Mouse (Mus musculus): ENCODE results near the gene Gpr34. TPM values are rescaled to one million over a fixed set of nuclear protein-coding genes. Genes with fewer than 3 reads are reported as not detected.

The Gpr34 gene
- 0.60 TPM in 1 of 2 replicates, not detected in the other for total RNA-seq (2014; fragmentation: Nextera tagmentation)
- 0.38 and 0.52 TPM in 2 replicates for total RNA-seq (2017)
- not detected in 2 replicates for polyA plus RNA-seq (2012)

GRCm38 (mm10) chrX:13631599-13632283, at the start of gene Gpr34:
Gene Gpr34, plus strand, starts transcription at chrX:13632089.
- ATAC-seq (ENCODE audit: extremely low read depth, insufficient number of reproducible peaks, low FRiP score, poor library complexity, severe bottlenecking) (no peak), DNase-seq (ENCODE audit: low spot score) (no peak)
- Histone ChIP-seq H3K36me3 (replicated peaks) (no peaks in the 10 kb centered on the region), H3K27me3 (ENCODE audit: insufficient read depth, low read length) (no peaks in the 10 kb centered on the region), H3K4me1 (ENCODE audit: insufficient read depth, low read depth, low read length) (peaks cover 4% of the 10 kb centered on the region; the same call in 1 of the 2 replicates), H3K9me3 (replicated peaks) (no peaks in the 10 kb centered on the region), H3K4me3 (ENCODE audit: low read depth, low read length) (no peak within 1 kb of the TSS)
- TF ChIP-seq GATA1 (IDR thresholded peaks at IDR 0.05; ENCODE audit: borderline replicate concordance, low read length) (no peak), TAL1 (conservative IDR thresholded peaks at IDR 0.05; ENCODE audit: low read depth, low read length) (no peak), POLR2AphosphoS5 (IDR thresholded peaks at IDR 0.05; ENCODE audit: insufficient replicate concordance, low read depth, low read length) (no peak), GATA2 (IDR thresholded peaks at IDR 0.05; ENCODE audit: borderline replicate concordance, low read depth, low read length) (no peak), CTCF (IDR thresholded peaks at IDR 0.05; ENCODE audit: low read depth, low read length) (no peak)

- H3K4me1 ChIP-seq (ENCODE audit: insufficient read depth, low read depth, low read length), result peaks cover 7% of the 10 kb centered on the region
- TF ChIP-seq POLR2AphosphoS5 (IDR thresholded peaks at IDR 0.05; ENCODE audit: insufficient replicate concordance, low read depth, low read length), result no peak
- no peak for TF ChIP-seq GATA1 (IDR thresholded peaks at IDR 0.05; ENCODE audit: borderline replicate concordance, low read length)
- TF ChIP-seq CTCF (IDR thresholded peaks at IDR 0.05; ENCODE audit: low read depth, low read length), result no peak
- no peak for TF ChIP-seq GATA2 (IDR thresholded peaks at IDR 0.05; ENCODE audit: borderline replicate concordance, low read depth, low read length)
- no peak for TF ChIP-seq TAL1 (conservative IDR thresholded peaks at IDR 0.05; ENCODE audit: low read depth, low read length)
- no peaks in the 10 kb centered on the region for H3K27me3 ChIP-seq (ENCODE audit: insufficient read depth, low read length)
- no peaks in the 10 kb centered on the region for H3K36me3 ChIP-seq (replicated peaks)
- no peak overlapping the region for H3K4me3 ChIP-seq (ENCODE audit: low read depth, low read length)
- H3K9me3 ChIP-seq (replicated peaks), result no peaks in the 10 kb centered on the region
- no peak for ATAC-seq (ENCODE audit: extremely low read depth, insufficient number of reproducible peaks, low FRiP score, poor library complexity, severe bottlenecking)
- DNase-seq (ENCODE audit: low spot score), result no peak
Measured at GRCm38 (mm10) chrX:13599373-13599772, 32.5 kb upstream of the Gpr34 start.

- Histone ChIP-seq H3K4me1 (ENCODE audit: insufficient read depth, low read depth, low read length) (peaks cover 7% of the 10 kb centered on the region), H3K36me3 (replicated peaks) (no peaks in the 10 kb centered on the region), H3K27me3 (ENCODE audit: insufficient read depth, low read length) (no peaks in the 10 kb centered on the region), H3K9me3 (replicated peaks) (no peaks in the 10 kb centered on the region), H3K4me3 (ENCODE audit: low read depth, low read length) (no peak overlapping the region)
- DNase-seq (ENCODE audit: low spot score), result no peak
- TF ChIP-seq CTCF (IDR thresholded peaks at IDR 0.05; ENCODE audit: low read depth, low read length), result no peak
- no peak for TF ChIP-seq GATA2 (IDR thresholded peaks at IDR 0.05; ENCODE audit: borderline replicate concordance, low read depth, low read length)
- TF ChIP-seq GATA1 (IDR thresholded peaks at IDR 0.05; ENCODE audit: borderline replicate concordance, low read length), result no peak
- ATAC-seq (ENCODE audit: extremely low read depth, insufficient number of reproducible peaks, low FRiP score, poor library complexity, severe bottlenecking), result no peak
Measured at GRCm38 (mm10) chrX:13599966-13600365, 31.9 kb upstream of the Gpr34 start.

- Histone ChIP-seq H3K27me3 (ENCODE audit: insufficient read depth, low read length) (no peaks in the 10 kb centered on the region), H3K9me3 (replicated peaks) (no peaks in the 10 kb centered on the region), H3K4me1 (ENCODE audit: insufficient read depth, low read depth, low read length) (peaks cover 6% of the 10 kb centered on the region; the same call in 1 of the 2 replicates), H3K4me3 (ENCODE audit: low read depth, low read length) (no peak overlapping the region), H3K36me3 (replicated peaks) (no peaks in the 10 kb centered on the region)
- ATAC-seq (ENCODE audit: extremely low read depth, insufficient number of reproducible peaks, low FRiP score, poor library complexity, severe bottlenecking) (no peak), DNase-seq (ENCODE audit: low spot score) (no peak)
- TF ChIP-seq TAL1 (conservative IDR thresholded peaks at IDR 0.05; ENCODE audit: low read depth, low read length), result no peak
- TF ChIP-seq GATA1 (IDR thresholded peaks at IDR 0.05; ENCODE audit: borderline replicate concordance, low read length), result no peak
- TF ChIP-seq POLR2AphosphoS5 (IDR thresholded peaks at IDR 0.05; ENCODE audit: insufficient replicate concordance, low read depth, low read length), result no peak
- no peak for TF ChIP-seq GATA2 (IDR thresholded peaks at IDR 0.05; ENCODE audit: borderline replicate concordance, low read depth, low read length)
- no peak for TF ChIP-seq CTCF (IDR thresholded peaks at IDR 0.05; ENCODE audit: low read depth, low read length)
Measured at GRCm38 (mm10) chrX:13606741-13607140, 25.1 kb upstream of the Gpr34 start.

- Histone ChIP-seq H3K4me1 (ENCODE audit: insufficient read depth, low read depth, low read length) (peaks cover 6% of the 10 kb centered on the region; the same call in 1 of the 2 replicates), H3K27me3 (ENCODE audit: insufficient read depth, low read length) (no peaks in the 10 kb centered on the region), H3K36me3 (replicated peaks) (no peaks in the 10 kb centered on the region), H3K9me3 (replicated peaks) (no peaks in the 10 kb centered on the region), H3K4me3 (ENCODE audit: low read depth, low read length) (no peak overlapping the region)
- TF ChIP-seq GATA1 (IDR thresholded peaks at IDR 0.05; ENCODE audit: borderline replicate concordance, low read length), result no peak
- no peak for TF ChIP-seq TAL1 (conservative IDR thresholded peaks at IDR 0.05; ENCODE audit: low read depth, low read length)
- no peak for ATAC-seq (ENCODE audit: extremely low read depth, insufficient number of reproducible peaks, low FRiP score, poor library complexity, severe bottlenecking)
- no peak for DNase-seq (ENCODE audit: low spot score)
Measured at GRCm38 (mm10) chrX:13607752-13608151, 24.1 kb upstream of the Gpr34 start.

- DNase-seq (ENCODE audit: low spot score) (no peak), ATAC-seq (ENCODE audit: extremely low read depth, insufficient number of reproducible peaks, low FRiP score, poor library complexity, severe bottlenecking) (no peak)
- H3K36me3 ChIP-seq (replicated peaks), result no peaks in the 10 kb centered on the region
- no peak overlapping the region for H3K4me3 ChIP-seq (ENCODE audit: low read depth, low read length)
- H3K4me1 ChIP-seq (ENCODE audit: insufficient read depth, low read depth, low read length), result peaks cover 12% of the 10 kb centered on the region; the same call in 1 of the 2 replicates
- no peaks in the 10 kb centered on the region for H3K9me3 ChIP-seq (replicated peaks)
- TF ChIP-seq GATA2 (IDR thresholded peaks at IDR 0.05; ENCODE audit: borderline replicate concordance, low read depth, low read length) (no peak), POLR2AphosphoS5 (IDR thresholded peaks at IDR 0.05; ENCODE audit: insufficient replicate concordance, low read depth, low read length) (no peak), GATA1 (IDR thresholded peaks at IDR 0.05; ENCODE audit: borderline replicate concordance, low read length) (no peak), CTCF (IDR thresholded peaks at IDR 0.05; ENCODE audit: low read depth, low read length) (no peak), TAL1 (conservative IDR thresholded peaks at IDR 0.05; ENCODE audit: low read depth, low read length) (no peak)
- no peaks in the 10 kb centered on the region for H3K27me3 ChIP-seq (ENCODE audit: insufficient read depth, low read length)
Measured at GRCm38 (mm10) chrX:13611114-13611513, 20.8 kb upstream of the Gpr34 start.

Data from G1E (cell line).